Mouse (Mus musculus) MN1 (cell line): Measurements from ENCODE around the gene Gm14139.
"Not testable (repeated sequence)": the region's sequence is repeated elsewhere in the genome, so short reads cannot be mapped to it uniquely, and the experiment has no call there.

ENCODE experiments used
- DNase-seq: peaks from one replicate; pipeline ENCODE4 v3.0.0-alpha.2; 2016; ENCODE audit warnings: low spot score

Gm14139 gene

GRCm38 (mm10) chr2:150181570-150181999, at the start of gene Gm14139:
Gm14139 (plus strand) TSS chr2:150181755.
- DNase-seq = peak; percentile 81

GRCm38 (mm10) chr2:150132002-150132401, 49.6 kb upstream of the Gm14139 start:
- DNase-seq = not testable (repeated sequence)

GRCm38 (mm10) chr2:150132773-150133172, 48.8 kb upstream of the Gm14139 start:
- DNase-seq = no peak

- DNase-seq = peak; percentile 96
Measured at GRCm38 (mm10) chr2:150136435-150136897, 45.1 kb upstream of the Gm14139 start, which contains the start of gene Zfp120. Zfp120 (minus strand) TSS chr2:150136708.

- DNase-seq = no peak
Measured at GRCm38 (mm10) chr2:150166703-150167102, 14.9 kb upstream of the Gm14139 start.

- DNase-seq = no peak
Measured at GRCm38 (mm10) chr2:150173833-150174232, 7.7 kb upstream of the Gm14139 start.

- DNase-seq = not testable (repeated sequence)
Measured at GRCm38 (mm10) chr2:150179579-150179978, 2.0 kb upstream of the Gm14139 start, which contains the start of gene Gm10770. Gm10770 (minus strand) TSS chr2:150179679.

GRCm38 (mm10) chr2:150181046-150181445, 509 bp upstream of the Gm14139 start:
- peak; percentile 51 for DNase-seq

GRCm38 (mm10) chr2:150217600-150218362, 36.2 kb downstream of the Gm14139 start, which contains the start of gene Zfp937:
Zfp937 (plus strand) TSS chr2:150218073.
- peak; percentile 65 for DNase-seq

GRCm38 (mm10) chr2:150218363-150218725, 36.8 kb downstream of the Gm14139 start:
- DNase-seq = not testable (repeated sequence)

GRCm38 (mm10) chr2:150223263-150223662, 41.7 kb downstream of the Gm14139 start:
- not testable (repeated sequence) for DNase-seq
